Mouse (Mus musculus) B cell, adult (primary cell): Measurements from ENCODE around the gene Ftl1-ps1. TPM values are rescaled to one million over a fixed set of nuclear protein-coding genes. Genes with fewer than 3 reads are reported as not detected.

Experiments used
- total RNA-seq: library from RNA; stranded (reverse); gene quantifications from 4 replicates; pipeline ENCODE4 v1.2.4, GENCODE M21; 2023; ENCODE audit not compliant: inconsistent age

Ftl1-ps1 gene
- 565 to 616 TPM (median 592 TPM) in 4 replicates for total RNA-seq

GRCm38 (mm10) chr13:74399298-74399839 is at the start of gene Ftl1-ps1:
Gene Ftl1-ps1 (plus strand): TSS chr13:74399694.

DNA sequence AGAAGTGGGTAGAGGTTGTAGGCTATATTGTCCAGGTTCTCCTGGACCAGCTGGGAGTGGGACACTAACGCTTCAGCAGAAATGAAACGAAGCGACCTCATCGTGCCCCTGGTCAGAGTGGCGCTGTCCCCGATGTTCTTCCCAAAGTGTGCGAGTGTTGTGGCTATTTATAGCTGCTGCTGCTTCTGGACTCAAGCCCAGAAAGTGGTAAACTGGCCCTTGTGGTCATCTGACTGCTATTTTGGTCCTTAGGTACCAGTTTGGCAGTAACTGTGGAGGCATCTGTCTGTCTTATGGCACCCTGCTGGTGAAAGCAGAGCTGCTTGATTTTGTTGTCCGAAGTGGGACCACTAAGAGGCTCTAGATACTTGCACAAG is 35.6 kb upstream of the Ftl1-ps1 start, which contains the start of gene Lrrc14b:
Gene Lrrc14b (minus strand): TSS at position 147 of the 377 bp plus-strand sequence.

GRCm38 (mm10) chr13:74390371-74390990 is 9.0 kb upstream of the Ftl1-ps1 start, which contains the start of gene Zfp72:
Gene Zfp72 (minus strand): TSS chr13:74390836.

Other genes starting within 250 kb of the Ftl1-ps1 start
- gene Exoc3, start 191.0 kb upstream of the Ftl1-ps1 start, total RNA-seq, result 41.1 to 53.1 TPM (median 46.4 TPM) in 4 replicates
- 0.09 to 0.18 TPM in 2 of 4 replicates, not detected in the others for gene Ahrr, start 107.4 kb upstream of the Ftl1-ps1 start, total RNA-seq
- gene Pdcd6, start 82.1 kb upstream of the Ftl1-ps1 start, total RNA-seq, result 80.5 to 89.8 TPM (median 83.2 TPM) in 4 replicates
- gene Sdha, start 49.4 kb upstream of the Ftl1-ps1 start, total RNA-seq, result 158 to 183 TPM (median 174 TPM) in 4 replicates
- 21.9 to 31.7 TPM (median 24.1 TPM) in 4 replicates for gene Ccdc127, start 49.4 kb upstream of the Ftl1-ps1 start, total RNA-seq
- not detected in 4 replicates for gene Lrrc14b, start 35.7 kb upstream of the Ftl1-ps1 start, total RNA-seq
- gene Zfp72, start 8.9 kb upstream of the Ftl1-ps1 start, total RNA-seq, result 1.5 to 2.2 TPM (median 2.1 TPM) in 4 replicates
- 4.6 to 8.7 TPM (median 6.2 TPM) in 4 replicates for gene Zfp825, start 94.3 kb downstream of the Ftl1-ps1 start, total RNA-seq
- 73.2 to 111 TPM (median 81.4 TPM) in 4 replicates for gene Erap1, start 239.9 kb downstream of the Ftl1-ps1 start, total RNA-seq